Mouse (Mus musculus) natural killer cell, adult 2 months (primary cell): ENCODE results near the gene Arhgap25.

Experiments
- DNase-seq, 2 experiments: peaks; one replicate each; pipeline ENCODE4 v3.0.0; 2022; ENCODE audit warnings: low spot score in 2 of 2

Gene Arhgap25

GRCm38 (mm10) chr6:87447217-87447616, 85.8 kb downstream of the Arhgap25 start:
- no peak for DNase-seq

GRCm38 (mm10) chr6:87445222-87445621, 87.8 kb downstream of the Arhgap25 start:
- DNase-seq: no peak

GRCm38 (mm10) chr6:87443253-87443652, 89.8 kb downstream of the Arhgap25 start:
- no peak for DNase-seq

- no peak for DNase-seq
These were observed 96.3 kb downstream of the Arhgap25 start for GRCm38 (mm10) chr6:87436745-87437144.

GRCm38 (mm10) chr6:87435791-87436190, 97.3 kb downstream of the Arhgap25 start:
- no peak for DNase-seq

GRCm38 (mm10) chr6:87428487-87429044, 104.5 kb downstream of the Arhgap25 start, which contains the start of gene Bmp10:
Bmp10 (plus strand) TSS chr6:87428994.
- DNase-seq: no peak

- no peak for DNase-seq
These were observed 105.4 kb downstream of the Arhgap25 start for GRCm38 (mm10) chr6:87427616-87428015.

GRCm38 (mm10) chr6:87426954-87427353, 106.1 kb downstream of the Arhgap25 start:
- no peak for DNase-seq

GRCm38 (mm10) chr6:87424037-87424816, 108.8 kb downstream of the Arhgap25 start:
- DNase-seq: no peak

- DNase-seq: no peak
These were observed 110.8 kb downstream of the Arhgap25 start for GRCm38 (mm10) chr6:87422304-87422703.

GRCm38 (mm10) chr6:87412011-87412410, 121.0 kb downstream of the Arhgap25 start:
- DNase-seq: no peak
